Mouse (Mus musculus) heart, embryonic 11.5 days (tissue): ENCODE data around the gene Mgat5b. TPM values are rescaled to one million over a fixed set of nuclear protein-coding genes. Genes with fewer than 3 reads are reported as not detected.

Experiments
- ATAC-seq: fragments of 200-750 bp; cut with Nextera tagmentation; replicated peaks from 2 replicates; pipeline ENCODE4 v1.8.0; 2017; ENCODE audit warnings: moderate library complexity; ENCODE audit not compliant: insufficient number of reproducible peaks, low FRiP score, low TSS enrichment
- H3K27ac ChIP-seq: fragments of 300-500 bp; sonication (generic); 2 replicates; pipeline ENCODE4 v1.5.1; 2014; ENCODE audit warnings: mild to moderate bottlenecking, low read depth, low read length
- H3K27me3 ChIP-seq: fragments of 300-500 bp; sonication (generic); 2 replicates; pipeline ENCODE4 v1.6.1; 2014; ENCODE audit warnings: mild to moderate bottlenecking, low read length, mixed read lengths; ENCODE audit not compliant: control insufficient read depth, insufficient read depth
- H3K36me3 ChIP-seq: fragments of 300-500 bp; sonication (generic); 2 replicates; pipeline ENCODE4 v1.6.1; 2014; ENCODE audit warnings: mild to moderate bottlenecking, low read length, moderate library complexity, mixed read lengths; ENCODE audit not compliant: control insufficient read depth, insufficient read depth
- H3K4me1 ChIP-seq: fragments of 300-500 bp; sonication (generic); 2 replicates; pipeline ENCODE4 v1.6.1; 2014; ENCODE audit warnings: low read length; ENCODE audit not compliant: control insufficient read depth, insufficient read depth
- H3K4me2 ChIP-seq: fragments of 300-500 bp; sonication (generic); 2 replicates; pipeline ENCODE4 v1.6.1; 2014; ENCODE audit warnings: mild to moderate bottlenecking, moderate library complexity
- H3K4me3 ChIP-seq: fragments of 300-500 bp; sonication (generic); 2 replicates; pipeline ENCODE4 v1.5.1; 2014; ENCODE audit warnings: low read depth, low read length
- H3K9ac ChIP-seq: fragments of 300-500 bp; sonication (generic); 2 replicates; pipeline ENCODE4 v1.6.1; 2014; ENCODE audit warnings: mild to moderate bottlenecking, low read depth, low read length, moderate library complexity
- H3K9me3 ChIP-seq: fragments of 300-500 bp; sonication (generic); replicated peaks from 2 replicates; pipeline ENCODE4 v1.6.1; 2016; ENCODE audit warnings: low read length; ENCODE audit not compliant: control insufficient read depth
- WGBS: fragments of 180-500 bp; shearing (Covaris S2); extraction: QIAGEN DNeasy Blood & Tissue Kit; methylation state at CpG from one replicate; pipeline ENCODE4 v1.1.7; 2014; ENCODE audit not compliant: insufficient replicate concordance; 5-methylcytosine and 5-hydroxymethylcytosine counted together
- polyA plus RNA-seq: library from polyadenylated mRNA; unstranded; fragments of >200 nt; fragmentation: Nextera tagmentation; extraction: Ambion mirVana; gene quantifications from 2 replicates; pipeline ENCODE4 v1.2.1, GENCODE M21; 2014

Mgat5b gene
- polyA plus RNA-seq = 0.29 and 0.66 TPM in 2 replicates

DNA sequence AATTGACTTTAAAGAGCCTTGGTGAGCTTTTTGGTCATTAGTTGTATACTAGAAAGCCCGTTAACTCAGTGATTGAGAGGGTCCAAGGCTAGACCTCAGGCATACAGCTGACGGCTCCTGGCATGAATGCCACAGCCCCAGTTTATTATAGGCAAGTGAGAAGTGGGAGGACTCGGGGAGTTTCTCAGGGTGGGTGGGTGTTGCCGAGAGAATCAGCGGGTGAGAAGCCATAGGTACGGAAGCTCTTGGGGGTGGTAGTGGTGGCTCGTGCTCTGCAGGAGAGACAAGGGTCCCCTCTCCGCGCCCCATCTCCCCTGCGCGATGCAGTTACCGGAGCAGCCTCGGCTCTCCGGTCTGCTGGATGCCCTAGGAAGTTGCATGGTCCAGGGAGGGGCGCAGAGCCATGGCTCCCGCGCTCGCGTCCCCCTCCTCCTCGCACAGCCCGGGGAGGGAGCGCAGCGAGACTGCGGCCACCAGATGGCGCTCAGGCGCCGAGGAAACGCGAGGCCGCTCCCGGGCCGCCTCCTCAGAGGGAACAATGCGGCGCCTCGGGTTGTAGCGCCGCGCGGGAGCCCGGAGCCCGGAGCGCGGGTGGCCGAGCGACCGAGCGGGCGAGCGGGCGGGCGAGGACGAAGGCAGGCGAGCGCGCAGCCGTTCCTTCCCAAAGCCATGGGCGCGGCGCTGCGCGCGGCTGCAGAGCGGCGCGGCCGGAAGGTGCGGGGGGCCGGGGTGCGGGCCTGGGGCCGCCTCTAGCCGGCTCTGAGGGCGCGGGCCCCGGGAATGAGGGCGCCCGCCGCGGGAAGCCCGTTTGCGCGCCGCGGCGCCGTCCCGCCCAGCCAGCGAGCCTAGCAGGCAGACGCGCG, at the start of gene Mgat5b:
Gene Mgat5b, plus strand, starts transcription at position 541 of the 863 bp plus-strand sequence.
- Histone ChIP-seq H3K9me3 (no peaks in the 10 kb centered on the region), H3K27ac (no peak within 1 kb of the TSS), H3K4me1 (peaks cover 19% of the 10 kb centered on the region), H3K27me3 (peaks cover 73% of the 10 kb centered on the region), H3K36me3 (no peaks in the 10 kb centered on the region), H3K9ac (peak within 1 kb of the TSS; percentile 60; the same call in 1 of the 2 replicates), H3K4me3 (peak within 1 kb of the TSS; percentile 59), H3K4me2 (peak within 1 kb of the TSS; percentile 100)
- WGBS = under 1% methylated on average over 62 of the region's 90 CpGs
- peak; percentile 58 for ATAC-seq

- H3K36me3 ChIP-seq = peaks cover 18% of the 10 kb centered on the region
- H3K27me3 ChIP-seq = no peaks in the 10 kb centered on the region
- H3K4me3 ChIP-seq = no peak overlapping the region
- peaks cover 11% of the 10 kb centered on the region for H3K4me1 ChIP-seq
- H3K9me3 ChIP-seq = no peaks in the 10 kb centered on the region
- no peak overlapping the region for H3K9ac ChIP-seq
- H3K27ac ChIP-seq = no peak overlapping the region
- ATAC-seq = no peak
- WGBS = 75% methylated on average over 8 of the region's 8 CpGs
- H3K4me2 ChIP-seq = no peak overlapping the region
Measured at GRCm38 (mm10) chr11:116869223-116869622, 49.4 kb upstream of the Mgat5b start.

DNA sequence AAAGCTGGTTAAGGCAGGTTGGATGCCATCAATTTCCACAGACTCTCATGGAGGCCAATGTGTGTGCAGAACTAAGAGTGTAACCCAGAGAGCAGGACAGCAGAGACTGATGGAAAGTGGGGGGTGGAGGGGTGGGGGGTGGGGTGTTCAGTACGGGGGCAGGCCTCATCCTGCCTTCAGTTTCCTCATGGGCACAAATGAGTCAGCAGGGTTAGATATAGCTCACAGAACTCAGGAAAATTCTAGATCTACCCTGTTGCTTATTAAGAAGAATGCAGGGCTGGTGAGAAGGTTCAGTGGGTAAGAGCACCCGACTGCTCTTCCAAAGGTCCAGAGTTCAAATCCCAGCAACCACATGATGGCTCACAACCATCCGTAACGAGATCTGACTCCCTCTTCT, 49.0 kb upstream of the Mgat5b start:
- H3K27me3 ChIP-seq = no peaks in the 10 kb centered on the region
- no peak for ATAC-seq
- H3K9me3 ChIP-seq = no peaks in the 10 kb centered on the region
- no peak overlapping the region for H3K4me3 ChIP-seq
- peaks cover 7% of the 10 kb centered on the region for H3K4me1 ChIP-seq
- no peak overlapping the region for H3K27ac ChIP-seq
- H3K4me2 ChIP-seq = no peak overlapping the region
- H3K36me3 ChIP-seq = peaks cover 22% of the 10 kb centered on the region
- H3K9ac ChIP-seq = no peak overlapping the region
- 79% methylated on average over 4 of the region's 4 CpGs for WGBS

- no peak overlapping the region for H3K9ac ChIP-seq
- no peaks in the 10 kb centered on the region for H3K9me3 ChIP-seq
- WGBS = 86% methylated on average over 9 of the region's 9 CpGs
- no peak for ATAC-seq
- H3K27ac ChIP-seq = no peak overlapping the region
- H3K36me3 ChIP-seq = peaks cover 17% of the 10 kb centered on the region
- H3K27me3 ChIP-seq = no peaks in the 10 kb centered on the region
- no peaks in the 10 kb centered on the region for H3K4me1 ChIP-seq
- H3K4me2 ChIP-seq = no peak overlapping the region
- no peak overlapping the region for H3K4me3 ChIP-seq
Measured at GRCm38 (mm10) chr11:116871538-116871937, 47.1 kb upstream of the Mgat5b start.

DNA sequence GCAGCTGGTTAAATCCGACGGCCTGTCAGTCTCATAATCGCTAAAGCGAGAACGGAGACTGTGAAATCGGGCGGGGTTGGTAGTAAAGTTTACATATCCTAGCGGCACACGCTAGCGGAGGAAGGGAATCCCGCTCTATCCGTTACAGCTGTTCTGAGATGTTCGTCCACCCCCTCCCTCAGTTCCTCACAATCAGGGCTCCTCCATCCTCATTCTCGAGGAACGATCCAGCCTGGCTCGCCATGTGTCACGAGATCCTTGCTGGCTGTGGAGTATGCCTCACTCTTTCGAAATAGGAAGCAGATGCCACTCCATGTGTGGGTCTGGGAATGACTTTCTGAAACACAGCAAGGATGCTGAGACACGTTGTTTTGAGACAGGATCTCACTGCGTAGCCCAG, 44.7 kb upstream of the Mgat5b start:
- Histone ChIP-seq H3K4me1 (no peaks in the 10 kb centered on the region), H3K9me3 (no peaks in the 10 kb centered on the region), H3K4me2 (no peak overlapping the region), H3K9ac (no peak overlapping the region), H3K27ac (no peak overlapping the region), H3K4me3 (no peak overlapping the region), H3K27me3 (no peaks in the 10 kb centered on the region), H3K36me3 (peaks cover 16% of the 10 kb centered on the region)
- no peak for ATAC-seq
- 87% methylated on average over 20 of the region's 20 CpGs for WGBS

- no peak for ATAC-seq
Measured at GRCm38 (mm10) chr11:116878454-116878853, 40.2 kb upstream of the Mgat5b start.

GRCm38 (mm10) chr11:116880839-116881238, 37.8 kb upstream of the Mgat5b start:
- Histone ChIP-seq H3K36me3 (no peaks in the 10 kb centered on the region), H3K27ac (no peak overlapping the region), H3K4me1 (no peaks in the 10 kb centered on the region), H3K4me3 (no peak overlapping the region), H3K9ac (no peak overlapping the region), H3K27me3 (0 out of 2 replicates have a peak, but pooled peaks cover 2% of the 10 kb centered on the region), H3K9me3 (no peaks in the 10 kb centered on the region), H3K4me2 (no peak overlapping the region)
- WGBS = 74% methylated on average over 7 of the region's 7 CpGs
- ATAC-seq = no peak

More at GRCm38 (mm10) chr11:116878454-116878853, 40.2 kb upstream of the Mgat5b start:
- no peak overlapping the region for H3K4me2 ChIP-seq
- WGBS = 93% methylated on average over 8 of the region's 8 CpGs
- no peak overlapping the region for H3K4me3 ChIP-seq
- no peak overlapping the region for H3K9ac ChIP-seq
- H3K9me3 ChIP-seq = no peaks in the 10 kb centered on the region
- H3K27me3 ChIP-seq = no peaks in the 10 kb centered on the region
- H3K4me1 ChIP-seq = no peaks in the 10 kb centered on the region
- peaks cover 9% of the 10 kb centered on the region for H3K36me3 ChIP-seq
- H3K27ac ChIP-seq = no peak overlapping the region

- Histone ChIP-seq H3K27ac (no peak overlapping the region), H3K9ac (no peak overlapping the region), H3K4me3 (no peak overlapping the region), H3K4me2 (no peak overlapping the region), H3K9me3 (no peaks in the 10 kb centered on the region), H3K36me3 (no peaks in the 10 kb centered on the region), H3K27me3 (0 out of 2 replicates have a peak, but pooled peaks cover 4% of the 10 kb centered on the region), H3K4me1 (no peaks in the 10 kb centered on the region)
- WGBS = 82% methylated on average over 5 of the region's 5 CpGs
- no peak for ATAC-seq
Measured at GRCm38 (mm10) chr11:116881440-116881839, 37.2 kb upstream of the Mgat5b start.
